Mouse (Mus musculus): ENCODE results near the gene Nampt.

The Nampt gene

GRCm38 (mm10) chr12:32819416-32819815 lies at the start of gene Nampt:
Gene Nampt, plus strand, starts transcription at chr12:32819545.
- DNase-seq: peak; percentile 41

GRCm38 (mm10) chr12:32770766-32771165 lies 48.6 kb upstream of the Nampt start:
- DNase-seq: no peak

- DNase-seq: no peak
Observed at GRCm38 (mm10) chr12:32774592-32774991, 44.8 kb upstream of the Nampt start.

GRCm38 (mm10) chr12:32789092-32789491 lies 30.3 kb upstream of the Nampt start:
- no peak for DNase-seq

GRCm38 (mm10) chr12:32795765-32796471 lies 23.4 kb upstream of the Nampt start:
- DNase-seq: no peak

- no peak for DNase-seq
Observed at GRCm38 (mm10) chr12:32797438-32797837, 21.9 kb upstream of the Nampt start.

- no peak for DNase-seq
Observed at GRCm38 (mm10) chr12:32801078-32801477, 18.3 kb upstream of the Nampt start.

- DNase-seq: no peak
Observed at GRCm38 (mm10) chr12:32805559-32805958, 13.8 kb upstream of the Nampt start.

- peak; percentile 98 for DNase-seq
Observed at GRCm38 (mm10) chr12:32819823-32820605, 669 bp downstream of the Nampt start.

- DNase-seq: peak; percentile 60
Observed at GRCm38 (mm10) chr12:32820688-32821503, 1.6 kb downstream of the Nampt start.

GRCm38 (mm10) chr12:32821504-32822011 lies 2.2 kb downstream of the Nampt start:
- DNase-seq: no peak

GRCm38 (mm10) chr12:32822066-32822465 lies 2.7 kb downstream of the Nampt start:
- DNase-seq: no peak

- no peak for DNase-seq
Observed at GRCm38 (mm10) chr12:32824586-32824985, 5.2 kb downstream of the Nampt start.

GRCm38 (mm10) chr12:32826971-32827370 lies 7.6 kb downstream of the Nampt start:
- DNase-seq: no peak

- DNase-seq: peak; percentile 33
Observed at GRCm38 (mm10) chr12:32828137-32828760, 8.9 kb downstream of the Nampt start.

- no peak for DNase-seq
Observed at GRCm38 (mm10) chr12:32829321-32830090, 10.2 kb downstream of the Nampt start.

GRCm38 (mm10) chr12:32832076-32832475 lies 12.7 kb downstream of the Nampt start:
- DNase-seq: no peak

- no peak for DNase-seq
Observed at GRCm38 (mm10) chr12:32834781-32835180, 15.4 kb downstream of the Nampt start.

GRCm38 (mm10) chr12:32835235-32835634 lies 15.9 kb downstream of the Nampt start:
- DNase-seq: no peak

GRCm38 (mm10) chr12:32838406-32838805 lies 19.1 kb downstream of the Nampt start:
- DNase-seq: no peak

GRCm38 (mm10) chr12:32838954-32839353 lies 19.6 kb downstream of the Nampt start:
- no peak for DNase-seq

- no peak for DNase-seq
Observed at GRCm38 (mm10) chr12:32841442-32841900, 22.1 kb downstream of the Nampt start.

Data from layer of hippocampus, adult 9-11 months (tissue).